Mouse (Mus musculus) bone marrow macrophage, adult 2 months (primary cell): ENCODE data around the gene 1700030J22Rik.

ENCODE experiments used
- CTCF ChIP-seq: IDR thresholded peaks from 2 replicates; pipeline ENCODE4 v1.5.1; 2012; ENCODE audit warnings: low read depth, mild to moderate bottlenecking, low read length, moderate library complexity
- POLR2A ChIP-seq: IDR thresholded peaks from 2 replicates; pipeline ENCODE4 v1.6.1; 2012; ENCODE audit warnings: mild to moderate bottlenecking, low read depth, low read length, borderline replicate concordance

GRCm38 (mm10) chr8:116923526-116923925 lies 55.2 kb downstream of the 1700030J22Rik start:
- TF ChIP-seq CTCF (no peak), POLR2A (no peak)
